Mouse (Mus musculus): ENCODE results near the gene Epb41l1.
"Not testable (repeated sequence)": the region's sequence is repeated elsewhere in the genome, so short reads cannot be mapped to it uniquely, and the experiment has no call there.

The Epb41l1 gene

DNA sequence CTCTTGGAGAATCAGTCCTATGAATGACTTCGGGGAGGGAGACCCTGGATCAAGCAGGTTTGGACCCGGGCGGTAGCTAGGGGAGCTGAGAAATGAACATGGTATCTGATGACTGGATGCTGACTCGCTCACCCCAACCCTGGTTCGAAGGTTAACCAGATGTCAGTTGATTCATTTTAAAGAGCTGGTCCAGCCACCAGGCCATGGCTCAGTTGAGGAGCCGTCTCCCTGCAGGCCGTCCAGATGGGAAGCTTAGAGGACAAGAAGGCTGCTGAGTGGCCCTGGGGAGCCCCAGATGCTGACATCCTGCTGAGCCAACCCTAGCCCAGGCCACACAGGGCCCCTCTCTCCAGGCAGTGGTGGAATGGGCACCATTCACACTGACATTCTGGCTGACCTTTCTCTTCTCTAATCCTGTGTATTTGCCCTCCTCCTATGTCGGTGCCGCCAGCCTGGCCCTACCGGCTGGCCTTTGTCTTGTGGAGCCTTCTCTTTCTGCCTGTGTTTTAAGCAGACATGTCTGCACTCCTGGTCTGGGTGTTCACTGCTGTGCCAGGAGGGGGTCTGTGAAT is 67.0 kb downstream of the Epb41l1 start:
- no peak for DNase-seq (ENCODE audit: low spot score)

DNA sequence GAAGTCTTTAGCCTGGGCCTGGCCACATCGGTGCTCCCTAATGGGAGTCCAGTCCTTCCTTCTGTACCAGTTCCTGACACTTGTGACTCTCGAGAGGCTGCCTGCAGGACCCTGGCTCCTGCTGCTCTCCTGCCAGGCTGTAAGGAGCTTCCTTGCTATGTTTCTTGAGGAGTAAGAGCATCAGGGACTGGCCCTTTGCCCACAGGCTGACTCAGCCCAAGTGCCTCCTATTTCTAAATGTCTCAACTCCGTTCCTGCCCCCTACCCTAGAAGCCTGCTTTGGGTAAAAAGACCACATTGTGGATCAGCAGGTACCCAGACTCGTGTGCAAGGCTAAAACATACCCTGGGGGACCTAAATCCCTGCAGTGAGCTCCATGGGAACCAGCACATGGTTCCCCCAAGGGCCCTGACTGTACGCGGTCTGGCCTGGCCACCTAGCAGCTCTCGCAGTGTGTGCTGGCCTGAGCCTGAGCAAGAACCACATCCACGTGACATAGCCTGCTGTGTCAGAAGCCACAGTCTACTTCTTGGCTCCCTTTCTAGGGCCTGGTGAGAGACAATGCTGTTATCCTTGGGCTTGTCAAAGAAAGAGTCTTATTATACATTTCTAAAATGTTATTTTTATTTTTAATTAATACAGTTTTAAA is 67.6 kb downstream of the Epb41l1 start:
- DNase-seq (ENCODE audit: low spot score) = no peak

DNA sequence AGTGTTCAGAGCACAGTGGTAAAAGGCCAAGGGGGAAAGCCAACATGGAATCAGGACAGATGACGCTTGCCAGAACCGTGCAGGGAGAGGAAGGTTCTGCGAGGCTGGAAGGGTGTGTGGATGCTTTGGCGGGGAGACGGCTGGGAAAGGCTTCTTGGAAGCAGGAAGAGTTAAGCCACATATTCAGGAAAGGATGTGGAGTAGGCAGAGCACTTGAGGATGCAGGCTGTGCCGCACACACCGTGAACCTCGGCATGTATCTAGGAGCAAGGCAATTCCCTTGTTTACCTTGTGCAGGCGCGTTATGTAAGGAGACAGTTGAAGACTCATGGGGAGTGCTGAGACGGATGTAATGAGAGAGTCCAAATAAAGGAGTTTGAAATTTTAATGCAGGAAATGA is 69.5 kb downstream of the Epb41l1 start:
- DNase-seq (ENCODE audit: low spot score) = no peak

GRCm38 (mm10) chr2:156491796-156492195 is 71.1 kb downstream of the Epb41l1 start:
- DNase-seq (ENCODE audit: low spot score) = no peak

DNA sequence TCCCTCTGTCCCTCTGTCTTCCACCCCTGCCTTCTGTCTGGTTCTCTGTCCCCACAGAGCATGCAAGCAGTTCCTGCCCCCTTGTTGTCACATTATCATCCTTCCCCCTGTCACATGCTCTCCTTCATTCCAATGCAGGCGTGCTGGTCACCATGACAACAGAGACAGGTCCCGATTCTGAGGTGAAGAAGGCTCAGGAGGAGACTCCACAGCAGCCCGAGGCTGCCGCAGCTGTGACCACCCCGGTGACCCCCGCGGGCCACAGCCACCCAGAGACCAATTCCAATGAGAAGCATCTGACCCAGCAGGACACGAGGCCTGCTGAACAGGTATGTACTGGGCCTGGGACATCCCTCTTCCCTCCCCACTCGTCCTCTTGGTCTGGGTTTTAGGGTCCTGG is 73.1 kb downstream of the Epb41l1 start:
- no peak for DNase-seq (ENCODE audit: low spot score)

GRCm38 (mm10) chr2:156494465-156494864 is 73.8 kb downstream of the Epb41l1 start:
- DNase-seq (ENCODE audit: low spot score) = no peak

GRCm38 (mm10) chr2:156494875-156495274 is 74.2 kb downstream of the Epb41l1 start:
- DNase-seq (ENCODE audit: low spot score) = no peak

GRCm38 (mm10) chr2:156496816-156497566 is 76.3 kb downstream of the Epb41l1 start:
- DNase-seq (ENCODE audit: low spot score) = no peak

GRCm38 (mm10) chr2:156497915-156498314 is 77.2 kb downstream of the Epb41l1 start:
- peak; percentile 61 for DNase-seq (ENCODE audit: low spot score)

DNA sequence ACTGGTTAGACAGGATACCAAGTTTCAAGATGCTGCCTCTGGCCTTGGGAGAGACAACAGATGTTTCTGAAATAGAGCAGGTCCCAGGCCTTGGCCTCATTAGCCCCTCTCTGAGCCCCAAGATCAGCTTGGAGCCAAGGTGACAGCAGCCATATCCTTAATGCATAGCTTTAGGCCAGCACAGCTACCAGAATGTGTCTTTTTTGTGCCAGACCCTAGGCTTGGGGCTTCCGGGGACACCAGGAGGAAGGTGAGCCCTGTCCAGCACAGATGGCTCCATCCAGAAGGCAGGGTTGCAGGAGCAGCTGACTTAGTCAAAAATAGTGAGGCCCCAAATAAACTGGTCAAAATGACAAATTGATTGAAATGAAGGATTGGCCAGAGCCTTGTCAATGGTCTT is 80.3 kb downstream of the Epb41l1 start:
- DNase-seq (ENCODE audit: low spot score) = no peak

DNA sequence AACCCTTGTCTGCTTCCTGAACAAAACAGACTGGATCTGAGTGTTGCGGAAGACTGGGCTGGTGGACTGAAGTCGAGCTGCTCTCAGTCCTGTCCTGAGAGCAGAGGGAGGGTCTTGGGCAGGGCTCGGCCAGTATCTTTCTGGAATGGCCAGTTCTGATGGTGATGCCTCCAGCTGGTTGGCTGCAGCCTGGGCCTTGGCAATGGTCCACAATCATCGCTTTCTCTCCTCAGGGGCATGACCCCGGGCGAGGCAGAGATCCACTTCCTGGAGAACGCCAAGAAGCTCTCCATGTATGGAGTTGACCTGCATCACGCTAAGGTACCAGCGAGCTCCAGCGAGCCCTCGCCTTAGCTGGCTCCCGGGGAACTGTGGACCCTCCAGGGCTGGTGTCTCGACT is 84.8 kb downstream of the Epb41l1 start:
- no peak for DNase-seq (ENCODE audit: low spot score)

DNA sequence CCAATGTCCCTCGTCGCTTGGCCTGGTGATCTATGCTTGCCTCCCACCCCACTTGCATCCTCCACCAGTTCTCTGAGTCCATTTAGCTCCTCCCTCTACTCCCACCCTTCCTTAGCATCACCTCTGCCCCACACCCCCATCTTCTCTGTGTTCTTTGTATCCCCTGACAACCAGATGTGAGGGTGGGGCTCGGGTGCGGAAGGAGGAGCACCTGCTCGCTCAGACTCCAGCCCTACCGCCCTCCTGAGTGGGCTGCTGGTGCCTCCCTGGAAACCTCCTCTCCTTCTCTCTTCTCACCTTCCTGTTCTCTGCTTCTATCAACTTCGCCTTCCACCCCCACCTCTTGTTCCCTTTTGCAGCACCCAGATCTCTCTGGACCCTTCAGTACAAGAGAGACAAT is 91.3 kb downstream of the Epb41l1 start:
- no peak for DNase-seq (ENCODE audit: low spot score)

GRCm38 (mm10) chr2:156512561-156512960 is 91.9 kb downstream of the Epb41l1 start:
- no peak for DNase-seq (ENCODE audit: low spot score)

- no peak for DNase-seq (ENCODE audit: low spot score)
Measured at GRCm38 (mm10) chr2:156515102-156515501, 94.4 kb downstream of the Epb41l1 start.

DNA sequence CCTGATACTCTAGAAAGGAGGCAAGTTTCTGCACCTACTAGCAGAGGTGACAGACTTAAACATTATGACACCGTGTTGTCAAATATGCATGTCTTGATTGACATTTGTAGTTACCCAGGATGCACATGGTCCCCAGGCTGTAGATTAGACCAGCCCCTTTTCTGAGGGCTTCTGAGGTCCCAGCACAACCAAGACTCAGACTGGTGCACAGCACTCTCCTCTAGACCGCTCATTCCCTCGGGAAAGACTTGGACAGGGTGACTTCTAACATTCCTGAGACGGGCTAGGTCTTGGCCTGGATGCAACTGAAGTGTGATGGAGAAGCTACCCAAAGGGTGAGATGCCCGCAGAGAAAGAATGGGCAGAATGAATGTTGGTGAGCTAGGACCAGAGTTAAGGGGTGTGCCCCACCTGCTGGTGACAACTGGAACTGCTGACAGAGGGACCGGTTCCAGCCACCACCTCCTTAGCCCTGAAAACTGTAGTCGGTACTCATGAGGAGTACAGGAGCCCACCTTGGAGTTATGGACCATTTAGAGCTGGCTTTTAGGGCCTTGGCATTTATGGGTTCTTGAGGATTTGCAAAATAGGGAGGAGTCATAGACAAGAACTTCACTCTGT is 95.0 kb downstream of the Epb41l1 start:
- peak; percentile 67 for DNase-seq (ENCODE audit: low spot score)

GRCm38 (mm10) chr2:156516678-156517077 is 96.0 kb downstream of the Epb41l1 start:
- DNase-seq (ENCODE audit: low spot score) = not testable (repeated sequence)

DNA sequence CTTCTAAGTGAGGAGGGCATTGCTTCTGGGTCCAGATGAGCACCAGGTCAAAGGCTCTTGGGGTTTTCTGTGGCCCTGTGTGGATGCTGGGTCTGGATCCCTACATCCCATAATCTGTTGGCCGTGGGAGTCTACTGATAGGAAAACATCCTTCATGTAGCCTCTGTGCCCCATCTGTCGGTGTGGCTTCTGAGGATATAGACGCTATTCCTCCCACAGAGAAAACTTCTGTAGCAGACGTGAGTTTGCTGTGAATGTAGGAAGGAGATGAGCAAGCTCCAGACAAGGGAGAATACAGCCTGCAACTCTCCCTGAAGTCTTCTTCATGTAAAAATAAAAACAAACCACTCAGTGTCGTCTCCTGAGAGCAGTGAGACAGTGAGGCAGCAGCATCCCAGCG is 97.6 kb downstream of the Epb41l1 start:
- DNase-seq (ENCODE audit: low spot score) = no peak

DNA sequence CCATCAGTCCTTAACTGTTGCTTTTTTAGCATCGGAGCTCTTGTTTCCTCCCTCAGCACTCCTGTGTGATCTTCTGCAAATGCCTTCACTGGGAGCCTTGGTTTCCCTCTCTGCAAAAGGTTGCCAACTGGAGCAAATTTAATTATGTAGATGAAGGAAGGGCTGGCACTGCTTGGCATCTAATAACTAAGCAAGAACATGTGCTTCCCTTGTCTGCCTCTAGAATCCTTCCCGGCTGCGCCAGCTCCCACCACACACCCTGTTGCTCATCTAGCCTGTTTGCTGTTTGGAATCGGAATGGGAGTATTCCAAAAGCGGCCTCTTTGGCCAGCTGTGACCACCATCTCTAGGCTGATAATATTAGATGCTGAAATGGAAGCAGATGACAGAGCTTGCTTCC is 98.9 kb downstream of the Epb41l1 start:
- no peak for DNase-seq (ENCODE audit: low spot score)

DNA sequence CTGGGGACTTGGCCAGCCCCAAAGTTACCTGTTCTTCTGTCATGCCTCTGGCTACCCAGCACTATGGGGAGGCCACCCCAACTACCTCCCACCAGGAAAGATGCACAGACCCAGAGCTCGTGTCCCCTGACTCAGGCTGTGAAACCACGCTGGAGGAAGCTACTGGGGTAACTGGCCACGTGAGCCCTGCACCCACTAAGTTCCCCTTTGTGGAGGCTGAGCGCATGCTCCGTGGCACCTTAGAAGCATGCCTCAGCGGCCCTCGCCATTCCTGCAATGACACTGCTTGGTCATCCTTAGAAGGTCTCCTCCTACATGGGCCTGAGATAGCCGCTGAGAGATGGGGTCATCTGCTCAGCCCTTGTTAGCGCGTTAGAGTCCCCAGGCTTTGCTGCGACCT is 102.3 kb downstream of the Epb41l1 start:
- no peak for DNase-seq (ENCODE audit: low spot score)

GRCm38 (mm10) chr2:156524078-156524477 is 103.4 kb downstream of the Epb41l1 start:
- DNase-seq (ENCODE audit: low spot score) = no peak

- DNase-seq (ENCODE audit: low spot score) = peak; percentile 9
Measured at GRCm38 (mm10) chr2:156529726-156530125, 109.0 kb downstream of the Epb41l1 start.

DNA sequence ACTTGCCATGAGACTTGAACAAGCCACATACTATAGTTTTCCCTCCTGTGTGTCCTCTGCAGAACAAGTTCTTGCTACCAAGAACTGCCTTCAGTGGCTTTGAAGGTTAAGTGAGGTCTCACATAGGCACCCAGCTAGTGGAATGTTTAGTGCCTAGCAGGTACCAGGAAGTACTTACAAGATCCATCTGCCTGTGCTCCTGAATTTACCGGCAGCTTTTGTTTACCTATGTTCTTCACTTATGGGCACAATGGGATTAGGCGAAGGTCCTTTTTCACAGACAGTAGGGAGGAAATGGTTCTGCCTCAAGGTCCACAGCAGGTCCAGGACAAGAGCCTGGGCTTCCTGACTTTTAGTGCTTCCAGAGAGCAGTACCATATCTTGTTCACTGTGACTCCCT is 112.5 kb downstream of the Epb41l1 start:
- DNase-seq (ENCODE audit: low spot score) = no peak
